Mouse (Mus musculus) embryonic fibroblast, embryonic 13.5 days (primary cell): ENCODE data around the gene Klk5. TPM values are rescaled to one million over a fixed set of nuclear protein-coding genes. Genes with fewer than 3 reads are reported as not detected.

Experiments used
- H3K27ac ChIP-seq: 2 replicates; pipeline ENCODE4 v1.5.1; 2012; ENCODE audit warnings: low read length, control low read depth, inconsistent platforms; ENCODE audit not compliant: insufficient read depth
- H3K4me1 ChIP-seq: 2 replicates; pipeline ENCODE4 v1.6.1; 2011; ENCODE audit warnings: low read length; ENCODE audit not compliant: control insufficient read depth, insufficient read depth
- H3K4me3 ChIP-seq: 2 replicates; pipeline ENCODE4 v1.5.1; 2011; ENCODE audit warnings: mild to moderate bottlenecking, control low read depth, low read length; ENCODE audit not compliant: insufficient read depth
- CTCF ChIP-seq: IDR thresholded peaks from 2 replicates; pipeline ENCODE4 v1.5.1; 2011; ENCODE audit warnings: mild to moderate bottlenecking, control low read depth, low read length, moderate library complexity, borderline replicate concordance; ENCODE audit not compliant: insufficient read depth
- POLR2A ChIP-seq: IDR thresholded peaks from 2 replicates; pipeline ENCODE4 v1.6.1; 2011; ENCODE audit warnings: low read depth, mild to moderate bottlenecking, control low read depth, low read length, moderate library complexity
- polyA plus RNA-seq: library from polyadenylated mRNA; stranded (reverse); fragments of >200 nt; gene quantifications from 2 replicates; pipeline ENCODE4 v1.2.4, GENCODE M21; 2011; ENCODE audit warnings: low read depth; ENCODE audit not compliant: missing spikeins, insufficient read length

Klk5 gene
- polyA plus RNA-seq, 1 experiment: not detected

GRCm38 (mm10) chr7:43826056-43826455 lies 15.7 kb upstream of the Klk5 start:
- no peak for TF ChIP-seq POLR2A
- TF ChIP-seq CTCF: no peak
- Histone ChIP-seq H3K4me1 (no peaks in the 10 kb centered on the region), H3K4me3 (no peak overlapping the region), H3K27ac (no peak overlapping the region)

- H3K4me3 ChIP-seq: no peak overlapping the region
- no peak overlapping the region for H3K27ac ChIP-seq
- TF ChIP-seq CTCF (no peak), POLR2A (no peak)
- no peaks in the 10 kb centered on the region for H3K4me1 ChIP-seq
Observed at GRCm38 (mm10) chr7:43827706-43828105, 14.1 kb upstream of the Klk5 start.

GRCm38 (mm10) chr7:43829006-43829405 lies 12.8 kb upstream of the Klk5 start:
- no peak for TF ChIP-seq POLR2A
- TF ChIP-seq CTCF: no peak
- Histone ChIP-seq H3K4me3 (no peak overlapping the region), H3K27ac (no peak overlapping the region), H3K4me1 (no peaks in the 10 kb centered on the region)

- H3K27ac ChIP-seq: no peak overlapping the region
- no peak for TF ChIP-seq CTCF
- TF ChIP-seq POLR2A: no peak
- H3K4me3 ChIP-seq: no peak overlapping the region
- no peaks in the 10 kb centered on the region for H3K4me1 ChIP-seq
Observed at GRCm38 (mm10) chr7:43843801-43844200, 2.0 kb downstream of the Klk5 start.

GRCm38 (mm10) chr7:43851616-43852015 lies 9.8 kb downstream of the Klk5 start:
- Histone ChIP-seq H3K4me3 (no peak overlapping the region), H3K27ac (no peak overlapping the region), H3K4me1 (no peaks in the 10 kb centered on the region)
- TF ChIP-seq CTCF (no peak), POLR2A (no peak)

GRCm38 (mm10) chr7:43854642-43855380 lies 13.0 kb downstream of the Klk5 start:
- Histone ChIP-seq H3K27ac (no peak overlapping the region), H3K4me1 (no peaks in the 10 kb centered on the region), H3K4me3 (no peak overlapping the region)
- TF ChIP-seq CTCF (no peak), POLR2A (no peak)

GRCm38 (mm10) chr7:43855709-43856108 lies 13.9 kb downstream of the Klk5 start:
- Histone ChIP-seq H3K27ac (no peak overlapping the region), H3K4me1 (no peaks in the 10 kb centered on the region), H3K4me3 (no peak overlapping the region)
- TF ChIP-seq CTCF: no peak
- TF ChIP-seq POLR2A: no peak

- no peaks in the 10 kb centered on the region for H3K4me1 ChIP-seq
- no peak overlapping the region for H3K4me3 ChIP-seq
- TF ChIP-seq CTCF (no peak), POLR2A (no peak)
- H3K27ac ChIP-seq: no peak overlapping the region
Observed at GRCm38 (mm10) chr7:43856307-43856706, 14.5 kb downstream of the Klk5 start.

- Histone ChIP-seq H3K4me1 (no peaks in the 10 kb centered on the region), H3K4me3 (no peak overlapping the region), H3K27ac (no peak overlapping the region)
- TF ChIP-seq POLR2A (no peak), CTCF (no peak)
Observed at GRCm38 (mm10) chr7:43857501-43857900, 15.7 kb downstream of the Klk5 start.

- H3K4me3 ChIP-seq: no peak overlapping the region
- no peak for TF ChIP-seq POLR2A
- TF ChIP-seq CTCF: no peak
- no peaks in the 10 kb centered on the region for H3K4me1 ChIP-seq
- H3K27ac ChIP-seq: no peak overlapping the region
Observed at GRCm38 (mm10) chr7:43860411-43860810, 18.6 kb downstream of the Klk5 start.

- Histone ChIP-seq H3K4me1 (no peaks in the 10 kb centered on the region), H3K27ac (no peak overlapping the region), H3K4me3 (no peak overlapping the region)
- TF ChIP-seq POLR2A (no peak), CTCF (peak; percentile 98)
Observed at GRCm38 (mm10) chr7:43873237-43873636, 31.5 kb downstream of the Klk5 start.
